Mouse (Mus musculus) small intestine, adult 2 months (tissue): ENCODE results near the gene Rspo4.

Experiments
- CTCF ChIP-seq: fragments of 200-500 bp; IDR thresholded peaks from 2 replicates; pipeline ENCODE4 v1.5.1; 2012; ENCODE audit warnings: low read depth, mild to moderate bottlenecking, control low read depth, inconsistent platforms, low read length, moderate library complexity, mixed read lengths; ENCODE audit not compliant: insufficient replicate concordance, insufficient read length; ENCODE audit errors: extremely low read depth
- POLR2A ChIP-seq: fragments of 200-500 bp; IDR thresholded peaks from 2 replicates; pipeline ENCODE4 v1.6.1; 2012; ENCODE audit warnings: low read depth, mild to moderate bottlenecking, control low read depth, inconsistent platforms, low read length, moderate library complexity

DNA sequence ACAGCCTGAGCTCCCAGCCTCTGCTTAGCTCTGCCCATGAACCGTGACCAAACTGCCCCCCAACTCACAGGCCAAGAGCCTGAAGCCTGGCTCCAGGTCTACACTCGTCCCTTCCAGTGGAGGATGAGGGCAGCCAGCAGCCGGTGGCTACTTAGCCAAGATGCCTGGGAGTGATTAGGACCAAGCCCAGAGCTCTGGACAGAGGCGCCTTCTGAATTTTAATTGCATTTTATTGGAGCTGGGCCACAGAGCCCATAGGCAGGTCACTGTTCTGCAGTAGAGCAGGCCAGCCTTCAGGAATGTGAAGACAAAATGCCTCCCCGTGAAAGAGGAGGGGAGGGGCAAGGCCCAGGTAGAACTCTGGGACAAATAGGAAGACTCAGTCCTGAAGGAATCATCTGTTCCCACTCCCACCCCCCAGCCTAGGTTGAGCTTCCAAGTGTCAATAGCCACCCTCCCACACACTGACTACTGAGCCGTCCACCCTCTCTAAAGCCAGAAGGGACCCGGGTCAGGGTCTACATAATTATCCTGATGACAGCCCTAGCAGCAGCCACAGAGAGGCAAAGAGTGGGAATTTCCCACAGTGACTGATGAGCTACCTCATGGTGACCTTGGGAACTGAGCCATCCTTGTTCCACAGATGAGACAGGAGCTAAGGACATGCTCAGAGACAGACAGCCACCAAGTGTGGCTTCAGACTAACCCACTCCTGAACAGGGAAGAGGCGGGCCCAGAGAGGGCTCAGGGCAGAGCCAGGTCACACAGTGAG lies 51.7 kb downstream of the Rspo4 start:
- TF ChIP-seq POLR2A = no peak
- no peak for TF ChIP-seq CTCF
